Mouse (Mus musculus): ENCODE measurements around the gene D730048I06Rik.
"Not testable (repeated sequence)": the region's sequence is repeated elsewhere in the genome, so short reads cannot be mapped to it uniquely, and the experiment has no call there.

Gene D730048I06Rik

DNA sequence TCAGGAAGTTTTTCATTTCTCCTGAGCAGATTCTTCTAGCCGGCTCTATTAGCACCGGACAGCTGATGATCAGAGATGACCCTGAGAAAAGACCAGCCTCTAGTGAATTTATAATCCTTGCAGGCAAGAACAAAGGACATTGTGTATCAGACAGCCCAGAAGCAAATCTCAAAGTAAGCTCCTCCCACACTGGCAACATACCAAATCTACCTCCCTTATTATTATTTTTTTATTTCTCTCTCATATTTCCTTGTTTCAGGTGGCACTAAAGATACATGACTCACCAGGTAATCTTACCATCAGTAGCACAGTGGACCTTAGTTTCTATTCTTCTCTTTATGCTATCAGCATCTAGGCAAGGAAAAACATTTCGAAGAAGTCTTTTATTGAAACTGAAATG, at the start of gene D730048I06Rik, which contains the start of gene Gm27235:
Gene D730048I06Rik, minus strand, starts transcription at position 112 of the 400 bp plus-strand sequence.
Gene Gm27235, minus strand, starts transcription at position 101 of the 400 bp plus-strand sequence.
- no peak for DNase-seq (ENCODE audit: low read depth, low spot score)

GRCm38 (mm10) chr9:35817881-35818280, 28.0 kb upstream of the D730048I06Rik start:
- not testable (repeated sequence) for DNase-seq (ENCODE audit: low read depth, low spot score)

GRCm38 (mm10) chr9:35798146-35798545, 8.2 kb upstream of the D730048I06Rik start:
- DNase-seq (ENCODE audit: low read depth, low spot score) = no peak

GRCm38 (mm10) chr9:35778009-35778408, 11.9 kb downstream of the D730048I06Rik start, which contains the start of gene Gm17727:
TSS of gene Gm17727 (minus strand) at chr9:35778109.
- DNase-seq (ENCODE audit: low read depth, low spot score) = no peak

- no peak for DNase-seq (ENCODE audit: low read depth, low spot score)
Measured at GRCm38 (mm10) chr9:35756843-35757242, 33.1 kb downstream of the D730048I06Rik start.

DNA sequence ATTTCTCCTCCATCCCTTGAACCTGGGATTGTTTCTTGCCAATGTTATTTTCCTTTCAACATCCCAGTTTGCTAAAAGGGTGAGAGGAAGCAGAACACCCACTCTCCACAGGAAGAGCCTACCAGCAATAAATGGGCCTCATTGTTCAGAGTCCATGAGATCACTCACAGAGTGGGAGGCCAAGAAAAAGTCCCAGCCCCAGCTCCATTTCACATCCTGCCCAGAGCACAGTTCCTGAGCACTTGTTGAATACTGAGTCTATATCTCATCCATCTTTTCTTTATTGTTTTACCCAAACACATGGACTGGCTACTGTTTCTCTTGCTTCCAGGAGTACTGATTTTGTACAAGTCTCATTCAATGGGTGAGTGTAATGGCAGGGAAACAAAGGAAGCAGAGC, 49.2 kb downstream of the D730048I06Rik start, which contains the start of gene Gm17677:
Gene Gm17677, plus strand, starts transcription at position 301 of the 400 bp plus-strand sequence.
- peak; percentile 8 for DNase-seq (ENCODE audit: low read depth, low spot score)

All from 3T3-L1 (cell line).